Mouse (Mus musculus) hindbrain, embryonic 14.5 days (tissue): ENCODE measurements around the gene Trpv5. TPM values are rescaled to one million over a fixed set of nuclear protein-coding genes. Genes with fewer than 3 reads are reported as not detected.

Source experiments
- ATAC-seq: fragments of 200-750 bp; cut with Nextera tagmentation; 2 replicates; pipeline ENCODE4 v1.8.0; 2017; ENCODE audit warnings: moderate number of reproducible peaks, mild to moderate bottlenecking, moderate TSS enrichment, moderate library complexity; ENCODE audit not compliant: low FRiP score
- DNase-seq: peaks from one replicate; pipeline ENCODE4 v3.0.0-alpha.2; 2015; ENCODE audit warnings: low spot score
- H3K27ac ChIP-seq: fragments of 300-500 bp; sonication (generic); 2 replicates; pipeline ENCODE4 v1.5.1; 2014; ENCODE audit warnings: mild to moderate bottlenecking, moderate library complexity
- H3K27me3 ChIP-seq: fragments of 300-500 bp; sonication (generic); 2 replicates; pipeline ENCODE4 v1.6.1; 2014; ENCODE audit warnings: mild to moderate bottlenecking, low read length, mixed read lengths; ENCODE audit not compliant: control insufficient read depth, insufficient read depth
- H3K36me3 ChIP-seq: fragments of 300-500 bp; sonication (generic); replicated peaks from 2 replicates; pipeline ENCODE4 v1.6.1; 2014; ENCODE audit not compliant: control insufficient read depth, insufficient read depth
- H3K4me1 ChIP-seq: fragments of 300-500 bp; sonication (generic); replicated peaks from 2 replicates; pipeline ENCODE4 v1.6.1; 2014; ENCODE audit warnings: antibody characterized with exemption, low read length, mixed read lengths; ENCODE audit not compliant: control insufficient read depth, insufficient read depth
- H3K4me2 ChIP-seq: fragments of 300-500 bp; sonication (generic); replicated peaks from 2 replicates; pipeline ENCODE4 v1.6.1; 2014; ENCODE audit warnings: mild to moderate bottlenecking, moderate library complexity
- H3K4me3 ChIP-seq: fragments of 300-500 bp; sonication (generic); replicated peaks from 2 replicates; pipeline ENCODE4 v1.5.1; 2014; ENCODE audit warnings: mild to moderate bottlenecking, low read length
- H3K9ac ChIP-seq: fragments of 300-500 bp; sonication (generic); 2 replicates; pipeline ENCODE4 v1.6.1; 2014
- H3K9me3 ChIP-seq: fragments of 300-500 bp; sonication (generic); 2 replicates; pipeline ENCODE4 v1.6.1; 2016; ENCODE audit warnings: low read length; ENCODE audit not compliant: control insufficient read depth
- WGBS: fragments of 180-500 bp; shearing (Covaris S2); extraction: QIAGEN DNeasy Blood & Tissue Kit; methylation state at CpG from one replicate; pipeline ENCODE4 v1.1.7; 2014; 5-methylcytosine and 5-hydroxymethylcytosine counted together
- polyA plus RNA-seq: library from polyadenylated mRNA; unstranded; fragments of >200 nt; fragmentation: Nextera tagmentation; extraction: Ambion mirVana; gene quantifications from 2 replicates; pipeline ENCODE4 v1.2.1, GENCODE M21; 2014

The Trpv5 gene
- polyA plus RNA-seq, 1 experiment from 2014 or later, result not detected

GRCm38 (mm10) chr6:41685596-41685995 lies 5.0 kb upstream of the Trpv5 start:
- Histone ChIP-seq H3K27me3 (no peaks in the 10 kb centered on the region), H3K27ac (no peak overlapping the region), H3K4me1 (no peaks in the 10 kb centered on the region), H3K36me3 (no peaks in the 10 kb centered on the region), H3K9ac (no peak overlapping the region), H3K9me3 (no peaks in the 10 kb centered on the region), H3K4me3 (no peak overlapping the region), H3K4me2 (no peak overlapping the region)
- ATAC-seq (no peak), DNase-seq (no peak)
- WGBS, result 88% methylated on average over 3 of the region's 3 CpGs

DNA sequence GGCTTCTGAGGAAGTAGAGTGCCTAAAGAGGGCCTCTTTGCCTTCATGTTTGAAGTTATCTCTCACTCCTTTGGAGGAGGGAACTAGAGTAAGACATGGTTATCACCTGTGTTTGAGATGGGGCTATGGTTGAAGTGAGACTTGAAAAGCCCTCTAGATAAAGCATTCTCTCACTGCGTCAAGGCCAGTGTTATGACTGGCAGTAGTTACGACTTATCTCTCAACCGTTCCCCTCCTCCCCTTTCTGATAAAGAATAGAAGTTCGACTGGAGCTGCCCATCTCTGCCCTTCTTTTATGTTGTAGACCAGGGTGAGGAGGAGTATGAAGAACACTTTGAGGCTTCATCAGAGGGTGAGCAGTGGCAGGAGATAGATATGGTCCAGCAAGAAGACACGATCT lies 4.3 kb upstream of the Trpv5 start:
- H3K9ac ChIP-seq, result no peak overlapping the region
- H3K27me3 ChIP-seq, result no peaks in the 10 kb centered on the region
- no peaks in the 10 kb centered on the region for H3K4me1 ChIP-seq
- no peak overlapping the region for H3K4me2 ChIP-seq
- no peak for DNase-seq
- no peak for ATAC-seq
- H3K36me3 ChIP-seq, result no peaks in the 10 kb centered on the region
- no peaks in the 10 kb centered on the region for H3K9me3 ChIP-seq
- H3K4me3 ChIP-seq, result no peak overlapping the region
- 94% methylated on average over 5 of the region's 5 CpGs for WGBS
- no peak overlapping the region for H3K27ac ChIP-seq

DNA sequence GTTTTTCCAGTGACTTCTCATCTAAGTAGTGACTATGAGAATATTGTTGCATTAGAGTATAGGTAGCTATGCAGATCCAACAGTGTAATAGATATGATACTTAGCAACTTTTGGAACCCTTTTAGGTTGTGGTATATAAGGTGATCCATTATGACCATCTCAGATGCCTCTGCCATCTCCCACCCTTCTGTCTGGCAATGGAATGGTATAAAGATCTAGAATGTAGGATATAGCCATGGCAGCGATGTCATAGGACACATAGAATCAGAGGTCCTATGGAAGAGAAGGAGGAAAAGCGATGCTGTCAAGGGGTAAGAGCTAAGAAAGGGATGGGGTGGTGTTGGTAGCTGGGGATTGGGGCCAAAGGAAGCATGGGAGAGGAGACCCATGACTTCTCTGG lies 3.6 kb upstream of the Trpv5 start, which contains the start of gene Llcfc1:
Gene Llcfc1 (plus strand): TSS at position 301 of the 400 bp plus-strand sequence.
- DNase-seq (no peak), ATAC-seq (no peak)
- 87% methylated on average over 2 of the region's 2 CpGs for WGBS
- no peaks in the 10 kb centered on the region for H3K36me3 ChIP-seq
- no peak within 1 kb of the TSS for H3K4me3 ChIP-seq
- no peaks in the 10 kb centered on the region for H3K4me1 ChIP-seq
- no peak within 1 kb of the TSS for H3K4me2 ChIP-seq
- no peaks in the 10 kb centered on the region for H3K9me3 ChIP-seq
- H3K9ac ChIP-seq, result no peak within 1 kb of the TSS
- no peak within 1 kb of the TSS for H3K27ac ChIP-seq
- H3K27me3 ChIP-seq, result no peaks in the 10 kb centered on the region

GRCm38 (mm10) chr6:41681656-41682055 lies 1.1 kb upstream of the Trpv5 start:
- H3K27ac ChIP-seq, result no peak overlapping the region
- no peak for ATAC-seq
- DNase-seq, result no peak
- WGBS, result 88% methylated on average over 5 of the region's 5 CpGs
- H3K36me3 ChIP-seq, result no peaks in the 10 kb centered on the region
- H3K9ac ChIP-seq, result no peak overlapping the region
- no peaks in the 10 kb centered on the region for H3K9me3 ChIP-seq
- no peak overlapping the region for H3K4me2 ChIP-seq
- no peaks in the 10 kb centered on the region for H3K4me1 ChIP-seq
- no peak overlapping the region for H3K4me3 ChIP-seq
- no peaks in the 10 kb centered on the region for H3K27me3 ChIP-seq

DNA sequence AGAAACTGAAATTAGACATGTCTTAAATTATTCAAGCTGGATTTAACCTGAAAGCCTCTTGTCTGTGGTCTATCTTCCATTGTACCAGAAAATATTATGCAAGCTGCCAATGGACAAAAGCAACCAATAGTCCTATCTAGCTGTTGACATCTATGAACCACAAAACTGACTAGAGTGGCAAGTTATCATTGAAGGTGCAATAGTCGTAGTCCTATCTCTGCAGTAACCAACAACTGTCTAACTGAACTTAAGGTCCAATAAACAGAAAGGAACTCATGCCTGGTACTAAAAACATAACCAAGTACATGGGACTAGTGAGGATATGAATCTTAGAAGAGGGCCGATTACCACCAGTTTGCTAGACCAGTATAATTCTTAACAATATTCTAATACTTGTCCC lies 4.0 kb downstream of the Trpv5 start:
- H3K27ac ChIP-seq, result no peak overlapping the region
- H3K36me3 ChIP-seq, result no peaks in the 10 kb centered on the region
- H3K27me3 ChIP-seq, result no peaks in the 10 kb centered on the region
- H3K9me3 ChIP-seq, result no peaks in the 10 kb centered on the region
- H3K4me3 ChIP-seq, result no peak overlapping the region
- no peaks in the 10 kb centered on the region for H3K4me1 ChIP-seq
- no peak for DNase-seq
- 96% methylated on average over 2 of the region's 2 CpGs for WGBS
- no peak overlapping the region for H3K4me2 ChIP-seq
- no peak overlapping the region for H3K9ac ChIP-seq
- no peak for ATAC-seq

- H3K9ac ChIP-seq, result no peak overlapping the region
- WGBS, result 27% methylated on average over 2 of the region's 2 CpGs
- no peaks in the 10 kb centered on the region for H3K36me3 ChIP-seq
- DNase-seq (no peak), ATAC-seq (no peak)
- no peak overlapping the region for H3K27ac ChIP-seq
- no peaks in the 10 kb centered on the region for H3K9me3 ChIP-seq
- no peak overlapping the region for H3K4me3 ChIP-seq
- H3K4me2 ChIP-seq, result no peak overlapping the region
- H3K27me3 ChIP-seq, result no peaks in the 10 kb centered on the region
- H3K4me1 ChIP-seq, result no peaks in the 10 kb centered on the region
Measured at GRCm38 (mm10) chr6:41662320-41662719, 18.2 kb downstream of the Trpv5 start.

DNA sequence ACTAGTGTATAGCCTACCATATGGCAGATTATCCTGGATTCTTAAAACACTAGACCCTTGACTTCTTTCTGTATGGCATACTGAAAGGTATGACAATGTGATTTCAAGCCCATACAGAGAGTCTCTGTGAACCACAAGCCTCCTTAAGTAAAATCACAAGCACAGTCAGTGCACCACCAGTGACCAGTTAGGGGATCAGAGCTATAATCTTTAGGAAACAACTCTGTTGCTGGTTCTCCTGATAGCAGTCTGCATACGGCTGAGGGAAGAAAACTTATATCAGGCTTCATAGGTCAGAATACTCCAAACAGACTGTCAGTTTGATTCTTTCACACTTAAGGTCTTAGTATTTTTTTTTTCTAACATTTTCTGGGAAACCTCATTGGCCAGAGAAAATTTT lies 22.1 kb downstream of the Trpv5 start:
- H3K27ac ChIP-seq, result no peak overlapping the region
- no peaks in the 10 kb centered on the region for H3K27me3 ChIP-seq
- H3K4me2 ChIP-seq, result no peak overlapping the region
- no peaks in the 10 kb centered on the region for H3K4me1 ChIP-seq
- no peaks in the 10 kb centered on the region for H3K36me3 ChIP-seq
- 95% methylated on average over 1 of the region's 1 CpGs for whole genome bisulfite sequencing
- H3K9ac ChIP-seq, result no peak overlapping the region
- no peaks in the 10 kb centered on the region for H3K9me3 ChIP-seq
- ATAC-seq, result no peak
- no peak for DNase-seq
- no peak overlapping the region for H3K4me3 ChIP-seq

GRCm38 (mm10) chr6:41654648-41655047 lies 25.9 kb downstream of the Trpv5 start:
- H3K9ac ChIP-seq, result no peak overlapping the region
- no peak overlapping the region for H3K27ac ChIP-seq
- 91% methylated on average over 8 of the region's 8 CpGs for WGBS
- H3K4me2 ChIP-seq, result no peak overlapping the region
- H3K36me3 ChIP-seq, result no peaks in the 10 kb centered on the region
- no peak for ATAC-seq
- no peaks in the 10 kb centered on the region for H3K27me3 ChIP-seq
- no peak overlapping the region for H3K4me3 ChIP-seq
- H3K4me1 ChIP-seq, result no peaks in the 10 kb centered on the region
- no peaks in the 10 kb centered on the region for H3K9me3 ChIP-seq
- no peak for DNase-seq

GRCm38 (mm10) chr6:41653173-41653572 lies 27.4 kb downstream of the Trpv5 start:
- Histone ChIP-seq H3K9me3 (no peaks in the 10 kb centered on the region), H3K4me1 (no peaks in the 10 kb centered on the region), H3K4me3 (no peak overlapping the region), H3K27me3 (no peaks in the 10 kb centered on the region), H3K4me2 (no peak overlapping the region), H3K9ac (no peak overlapping the region), H3K36me3 (no peaks in the 10 kb centered on the region), H3K27ac (no peak overlapping the region)
- DNase-seq (no peak), ATAC-seq (no peak)
- 96% methylated on average over 5 of the region's 5 CpGs for WGBS

DNA sequence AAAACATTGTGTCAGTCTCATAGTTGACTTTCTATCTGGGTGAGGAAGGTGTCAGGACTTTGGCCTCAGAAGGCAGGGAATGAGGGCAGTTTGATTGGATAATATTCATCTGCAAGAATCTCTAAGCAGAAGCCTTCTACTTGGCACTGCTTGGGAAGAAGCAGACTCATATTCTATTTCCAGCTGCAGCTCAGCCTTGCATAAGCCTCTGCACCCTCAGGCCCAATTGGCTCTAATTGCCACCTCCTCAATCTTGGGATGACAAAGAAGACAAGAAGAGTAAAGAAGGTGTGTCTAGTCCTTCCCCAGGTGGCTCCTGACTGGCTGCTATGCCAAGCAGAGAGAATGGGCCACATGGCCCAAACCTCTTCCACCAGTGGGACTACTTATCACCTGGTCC lies 33.9 kb downstream of the Trpv5 start:
- no peak for DNase-seq
- H3K9me3 ChIP-seq, result no peaks in the 10 kb centered on the region
- no peak overlapping the region for H3K4me3 ChIP-seq
- ATAC-seq, result no peak
- no peak overlapping the region for H3K9ac ChIP-seq
- H3K27ac ChIP-seq, result no peak overlapping the region
- no peaks in the 10 kb centered on the region for H3K36me3 ChIP-seq
- H3K4me1 ChIP-seq, result no peaks in the 10 kb centered on the region
- H3K4me2 ChIP-seq, result no peak overlapping the region
- no peaks in the 10 kb centered on the region for H3K27me3 ChIP-seq
